Comparison of ENCODE assay signal across 8 mouse cellular contexts in genomic region chr8:117930687-117931086, GRCm38 (mm10).
DNase-seq lines count a peak whose midpoint lies in the region; ATAC-seq and TF ChIP-seq lines count a peak whose summit lies in the region.

No protein-coding gene starts in this region.

- H3K4me2 ChIP-seq in stomach, postnatal 0 days (replicated peaks; ENCODE audit: low read depth) = no peak overlapping the region

- WGBS in stomach, postnatal 0 days = 58% methylated on average over 6 of the region's 6 CpGs

- TF ChIP-seq CTCF in layer of hippocampus, adult 2 months (conservative IDR thresholded peaks at IDR 0.05) = peak; percentile 78
- TF ChIP-seq CTCF in stomach, postnatal 0 days (IDR thresholded peaks at IDR 0.05; ENCODE audit: low read depth) = peak; percentile 84

- ATAC-seq in CD4-positive, CD25-positive, alpha-beta regulatory T cell, adult 4 months = no peak
- ATAC-seq in stomach, postnatal 0 days (ENCODE audit: low FRiP score, low TSS enrichment) = no peak

- no peaks in the 10 kb centered on the region for H3K9me3 ChIP-seq in stomach, postnatal 0 days (ENCODE audit: control insufficient read depth, low read length)

- H3K4me3 ChIP-seq in layer of hippocampus, adult 2 months = no peak overlapping the region
- H3K4me3 ChIP-seq in stomach, postnatal 0 days (ENCODE audit: low read depth, low read length) = no peak overlapping the region

- TF ChIP-seq EP300 in stomach, postnatal 0 days (optimal IDR thresholded peaks at IDR 0.05) = no peak

- H3K27me3 ChIP-seq in stomach, postnatal 0 days (ENCODE audit: control insufficient read depth, insufficient read depth, low read length) = no peaks in the 10 kb centered on the region

- H3K9ac ChIP-seq in stomach, postnatal 0 days (ENCODE audit: low read length) = no peak overlapping the region

- no peaks in the 10 kb centered on the region for H3K4me1 ChIP-seq in stomach, postnatal 0 days (replicated peaks; ENCODE audit: control insufficient read depth, insufficient read depth)

- H3K27ac ChIP-seq in layer of hippocampus, adult 2 months = no peak overlapping the region
- H3K27ac ChIP-seq in stomach, postnatal 0 days (replicated peaks) = no peak overlapping the region

- peak; percentile 3 for DNase-seq in CD4-positive, CD25-positive, alpha-beta regulatory T cell, adult 2 months (ENCODE audit: low read depth, low spot score)
- peak; percentile 8 to 27 for DNase-seq in layer of hippocampus, adult 2 months (ENCODE audit: low spot score in 2 of 2)
- DNase-seq in layer of hippocampus, adult 8-10 months (ENCODE audit: low spot score in 2 of 2) = no peak
- peak; percentile 81 for DNase-seq in R1 (ENCODE audit: low read depth, low spot score)
- DNase-seq in gonadal fat pad, adult 2 months (ENCODE audit: low read depth) = peak; percentile 8
- no peak for DNase-seq in stomach, postnatal 0 days (ENCODE audit: low spot score)
- no peak for DNase-seq in neural tube, embryonic 10.5 days (ENCODE audit: extremely low spot score, low spot score)

- no peaks in the 10 kb centered on the region for H3K36me3 ChIP-seq in stomach, postnatal 0 days (ENCODE audit: control insufficient read depth, insufficient read depth, low read length)

Comparison
In these comparisons a context has a peak if more than half of its experiments do, and no peak if none do; other contexts are left out.
1. DNase-seq: peak in CD4-positive, CD25-positive, alpha-beta regulatory T cell, adult 2 months (single experiment), layer of hippocampus, adult 2 months (2 of 2), R1 (single experiment) and gonadal fat pad, adult 2 months (single experiment); none in layer of hippocampus, adult 8-10 months (0 of 2), stomach, postnatal 0 days (single experiment) and neural tube, embryonic 10.5 days (single experiment).